Mouse (Mus musculus): ENCODE results near the gene Tbc1d9b.
"Not testable (repeated sequence)": the region's sequence is repeated elsewhere in the genome, so short reads cannot be mapped to it uniquely, and the experiment has no call there.

The Tbc1d9b gene

GRCm38 (mm10) chr11:50130811-50131766 is at the start of gene Tbc1d9b:
Gene Tbc1d9b (plus strand): TSS chr11:50131396.
- peak; percentile 83 for DNase-seq (ENCODE audit: low spot score)

GRCm38 (mm10) chr11:50086211-50086610 is 45.0 kb upstream of the Tbc1d9b start:
- DNase-seq (ENCODE audit: low spot score) = no peak

GRCm38 (mm10) chr11:50089840-50090239 is 41.4 kb upstream of the Tbc1d9b start:
- DNase-seq (ENCODE audit: low spot score) = no peak

- no peak for DNase-seq (ENCODE audit: low spot score)
Observed at GRCm38 (mm10) chr11:50090982-50091675, 40.1 kb upstream of the Tbc1d9b start.

- no peak for DNase-seq (ENCODE audit: low spot score)
Observed at GRCm38 (mm10) chr11:50091681-50092080, 39.5 kb upstream of the Tbc1d9b start.

- no peak for DNase-seq (ENCODE audit: low spot score)
Observed at GRCm38 (mm10) chr11:50095661-50096060, 35.5 kb upstream of the Tbc1d9b start.

- DNase-seq (ENCODE audit: low spot score) = no peak
Observed at GRCm38 (mm10) chr11:50097091-50097490, 34.1 kb upstream of the Tbc1d9b start.

GRCm38 (mm10) chr11:50098961-50099481 is 32.2 kb upstream of the Tbc1d9b start:
- DNase-seq (ENCODE audit: low spot score) = no peak

GRCm38 (mm10) chr11:50099692-50100091 is 31.5 kb upstream of the Tbc1d9b start:
- no peak for DNase-seq (ENCODE audit: low spot score)

GRCm38 (mm10) chr11:50100548-50101307 is 30.5 kb upstream of the Tbc1d9b start:
- DNase-seq (ENCODE audit: low spot score) = no peak

- not testable (repeated sequence) for DNase-seq (ENCODE audit: low spot score)
Observed at GRCm38 (mm10) chr11:50101962-50102361, 29.2 kb upstream of the Tbc1d9b start.

- DNase-seq (ENCODE audit: low spot score) = no peak
Observed at GRCm38 (mm10) chr11:50104016-50104415, 27.2 kb upstream of the Tbc1d9b start.

- DNase-seq (ENCODE audit: low spot score) = no peak
Observed at GRCm38 (mm10) chr11:50105237-50105636, 26.0 kb upstream of the Tbc1d9b start.

- no peak for DNase-seq (ENCODE audit: low spot score)
Observed at GRCm38 (mm10) chr11:50106024-50106423, 25.2 kb upstream of the Tbc1d9b start.

GRCm38 (mm10) chr11:50108823-50109244 is 22.4 kb upstream of the Tbc1d9b start:
- DNase-seq (ENCODE audit: low spot score) = no peak

- peak; percentile 71 for DNase-seq (ENCODE audit: low spot score)
Observed at GRCm38 (mm10) chr11:50114329-50114728, 16.9 kb upstream of the Tbc1d9b start.

- no peak for DNase-seq (ENCODE audit: low spot score)
Observed at GRCm38 (mm10) chr11:50122631-50123081, 8.5 kb upstream of the Tbc1d9b start.

GRCm38 (mm10) chr11:50127781-50128180 is 3.4 kb upstream of the Tbc1d9b start:
- no peak for DNase-seq (ENCODE audit: low spot score)

- peak; percentile 36 for DNase-seq (ENCODE audit: low spot score)
Observed at GRCm38 (mm10) chr11:50131801-50132201, 605 bp downstream of the Tbc1d9b start.

- DNase-seq (ENCODE audit: low spot score) = no peak
Observed at GRCm38 (mm10) chr11:50132265-50132664, 1.1 kb downstream of the Tbc1d9b start.

GRCm38 (mm10) chr11:50134136-50134859 is 3.1 kb downstream of the Tbc1d9b start:
- DNase-seq (ENCODE audit: low spot score) = no peak

Data from c-Kit-positive CD71-positive TER-119-positive erythroid progenitor cells, embryonic 14.5 days (primary cell).